Mouse (Mus musculus) heart, embryonic 11.5 days (tissue): ENCODE measurements around the gene Ghrhr. TPM values are rescaled to one million over a fixed set of nuclear protein-coding genes. Genes with fewer than 3 reads are reported as not detected.

Experiments used
- ATAC-seq: fragments of 200-750 bp; cut with Nextera tagmentation; replicated peaks from 2 replicates; pipeline ENCODE4 v1.8.0; 2017; ENCODE audit warnings: moderate library complexity; ENCODE audit not compliant: insufficient number of reproducible peaks, low FRiP score, low TSS enrichment
- H3K27ac ChIP-seq: fragments of 300-500 bp; sonication (generic); 2 replicates; pipeline ENCODE4 v1.5.1; 2014; ENCODE audit warnings: mild to moderate bottlenecking, low read depth, low read length
- H3K27me3 ChIP-seq: fragments of 300-500 bp; sonication (generic); 2 replicates; pipeline ENCODE4 v1.6.1; 2014; ENCODE audit warnings: mild to moderate bottlenecking, low read length, mixed read lengths; ENCODE audit not compliant: control insufficient read depth, insufficient read depth
- H3K36me3 ChIP-seq: fragments of 300-500 bp; sonication (generic); 2 replicates; pipeline ENCODE4 v1.6.1; 2014; ENCODE audit warnings: mild to moderate bottlenecking, low read length, moderate library complexity, mixed read lengths; ENCODE audit not compliant: control insufficient read depth, insufficient read depth
- H3K4me1 ChIP-seq: fragments of 300-500 bp; sonication (generic); 2 replicates; pipeline ENCODE4 v1.6.1; 2014; ENCODE audit warnings: low read length; ENCODE audit not compliant: control insufficient read depth, insufficient read depth
- H3K4me2 ChIP-seq: fragments of 300-500 bp; sonication (generic); 2 replicates; pipeline ENCODE4 v1.6.1; 2014; ENCODE audit warnings: mild to moderate bottlenecking, moderate library complexity
- H3K4me3 ChIP-seq: fragments of 300-500 bp; sonication (generic); 2 replicates; pipeline ENCODE4 v1.5.1; 2014; ENCODE audit warnings: low read depth, low read length
- H3K9ac ChIP-seq: fragments of 300-500 bp; sonication (generic); 2 replicates; pipeline ENCODE4 v1.6.1; 2014; ENCODE audit warnings: mild to moderate bottlenecking, low read depth, low read length, moderate library complexity
- H3K9me3 ChIP-seq: fragments of 300-500 bp; sonication (generic); replicated peaks from 2 replicates; pipeline ENCODE4 v1.6.1; 2016; ENCODE audit warnings: low read length; ENCODE audit not compliant: control insufficient read depth
- WGBS: fragments of 180-500 bp; shearing (Covaris S2); extraction: QIAGEN DNeasy Blood & Tissue Kit; methylation state at CpG from one replicate; pipeline ENCODE4 v1.1.7; 2014; ENCODE audit not compliant: insufficient replicate concordance; 5-methylcytosine and 5-hydroxymethylcytosine counted together
- polyA plus RNA-seq: library from polyadenylated mRNA; unstranded; fragments of >200 nt; fragmentation: Nextera tagmentation; extraction: Ambion mirVana; gene quantifications from 2 replicates; pipeline ENCODE4 v1.2.1, GENCODE M21; 2014

The Ghrhr gene
- polyA plus RNA-seq, 1 experiment from 2014 or later = not detected

DNA sequence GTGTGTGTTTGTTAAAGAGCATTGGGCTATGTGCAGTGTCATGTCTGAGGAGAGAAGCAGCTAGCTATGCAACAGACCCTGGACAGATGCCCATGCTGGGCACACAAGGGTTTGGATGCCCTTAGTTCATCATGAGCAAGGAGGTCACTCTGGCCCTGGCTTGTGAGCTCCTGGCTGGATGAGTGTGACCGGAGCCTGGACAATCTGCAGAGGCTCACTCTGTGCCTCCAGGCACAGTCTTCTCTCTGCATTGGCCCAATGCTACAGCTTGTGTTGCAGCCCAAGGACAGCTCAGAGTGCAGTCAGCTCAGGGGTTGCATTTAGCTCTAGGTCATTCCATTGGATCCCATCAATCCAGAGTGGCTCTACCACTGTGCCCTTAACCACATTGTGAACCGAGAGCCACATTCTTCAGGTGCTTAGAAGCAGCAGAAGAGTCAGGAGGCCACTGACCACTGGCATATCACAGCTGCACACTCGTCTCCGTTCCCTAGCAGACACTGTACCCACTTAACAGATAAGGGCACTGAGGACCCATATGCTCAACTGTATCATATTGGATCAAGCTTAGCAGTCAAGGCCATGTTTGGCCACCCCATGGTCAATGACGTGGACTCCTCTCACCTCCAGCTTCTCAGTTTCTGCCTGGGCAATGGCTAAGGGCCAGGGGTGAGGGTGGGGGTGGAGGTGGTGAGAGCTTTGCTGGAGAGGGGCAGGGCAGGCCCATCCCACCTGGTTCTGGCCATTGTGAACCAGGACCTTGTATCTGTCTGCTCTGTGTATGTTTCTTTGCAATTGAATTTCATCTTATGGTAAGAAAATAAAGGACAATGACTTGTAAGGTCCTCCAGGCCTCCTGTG, 28.2 kb upstream of the Ghrhr start:
- H3K36me3 ChIP-seq = no peaks in the 10 kb centered on the region
- H3K4me2 ChIP-seq = no peak overlapping the region
- H3K9ac ChIP-seq = no peak overlapping the region
- no peaks in the 10 kb centered on the region for H3K9me3 ChIP-seq
- 70% methylated on average over 5 of the region's 5 CpGs for WGBS
- no peak for ATAC-seq
- H3K4me3 ChIP-seq = no peak overlapping the region
- H3K27ac ChIP-seq = no peak overlapping the region
- 0 out of 2 replicates have a peak, but pooled peaks cover 5% of the 10 kb centered on the region for H3K4me1 ChIP-seq
- peaks cover 3% of the 10 kb centered on the region; the same call in 1 of the 2 replicates for H3K27me3 ChIP-seq

DNA sequence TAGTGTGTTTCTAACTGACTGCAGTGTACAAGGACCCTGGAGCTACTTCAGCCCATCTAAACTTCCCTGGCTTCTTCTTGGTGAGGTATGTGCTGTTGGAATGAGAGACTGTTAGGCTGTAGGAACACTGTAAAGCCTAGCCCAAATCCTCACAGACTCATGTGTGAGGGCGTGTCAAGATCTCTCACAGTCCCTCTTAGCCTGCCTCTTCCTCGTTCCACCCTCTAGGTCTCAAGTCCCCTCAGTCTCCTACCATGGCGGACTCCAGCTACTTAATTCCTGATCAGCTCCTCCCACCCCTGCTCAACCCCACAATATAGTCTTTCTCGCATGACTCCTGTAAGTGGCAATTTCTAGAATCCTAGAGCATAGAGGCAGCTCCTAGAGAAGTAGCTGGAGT, 26.9 kb upstream of the Ghrhr start:
- WGBS = 74% methylated on average over 4 of the region's 4 CpGs
- Histone ChIP-seq H3K27me3 (no peaks in the 10 kb centered on the region), H3K4me2 (no peak overlapping the region), H3K4me3 (no peak overlapping the region), H3K36me3 (no peaks in the 10 kb centered on the region), H3K9me3 (no peaks in the 10 kb centered on the region), H3K4me1 (0 out of 2 replicates have a peak, but pooled peaks cover 3% of the 10 kb centered on the region), H3K9ac (no peak overlapping the region), H3K27ac (no peak overlapping the region)
- ATAC-seq = no peak

DNA sequence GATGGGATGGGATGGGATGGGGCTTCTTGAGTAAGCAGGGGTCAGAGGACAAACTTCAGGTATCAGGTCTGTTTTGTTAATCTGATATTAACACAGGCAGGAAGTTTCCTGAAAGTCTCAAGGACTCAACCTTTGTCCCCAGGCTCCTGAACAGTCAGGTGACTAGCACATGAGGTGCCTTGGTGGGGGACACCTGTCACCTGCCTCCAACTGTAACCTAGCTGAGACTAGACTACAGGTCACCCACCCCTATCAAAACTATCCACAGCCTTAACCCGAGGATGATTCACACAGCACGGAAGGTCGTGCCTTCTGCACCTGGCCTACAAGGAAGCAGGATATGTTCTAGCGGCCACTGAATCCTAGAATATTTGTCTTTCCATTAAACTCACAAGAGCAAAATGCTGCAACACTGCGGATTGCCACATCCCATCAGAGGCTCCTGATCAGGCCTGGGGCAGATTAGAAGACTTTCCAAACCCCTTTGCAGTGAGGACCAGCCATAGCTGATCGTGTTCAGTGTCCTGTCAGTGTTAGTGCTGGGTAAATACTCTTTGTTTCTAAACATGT, 25.6 kb upstream of the Ghrhr start:
- Histone ChIP-seq H3K27ac (no peak overlapping the region), H3K9ac (no peak overlapping the region), H3K4me3 (no peak overlapping the region), H3K4me1 (no peaks in the 10 kb centered on the region), H3K36me3 (no peaks in the 10 kb centered on the region), H3K27me3 (peaks cover 4% of the 10 kb centered on the region; the same call in 1 of the 2 replicates), H3K4me2 (no peak overlapping the region), H3K9me3 (no peaks in the 10 kb centered on the region)
- WGBS = 80% methylated on average over 6 of the region's 6 CpGs
- no peak for ATAC-seq

- ATAC-seq = no peak
- WGBS = 71% methylated on average over 7 of the region's 7 CpGs
- no peak overlapping the region for H3K4me3 ChIP-seq
- no peak overlapping the region for H3K27ac ChIP-seq
- no peak overlapping the region for H3K9ac ChIP-seq
- peaks cover 4% of the 10 kb centered on the region; the same call in 1 of the 2 replicates for H3K27me3 ChIP-seq
- no peaks in the 10 kb centered on the region for H3K36me3 ChIP-seq
- H3K4me1 ChIP-seq = no peaks in the 10 kb centered on the region
- H3K4me2 ChIP-seq = no peak overlapping the region
- no peaks in the 10 kb centered on the region for H3K9me3 ChIP-seq
Observed at GRCm38 (mm10) chr6:55351712-55352111, 24.4 kb upstream of the Ghrhr start.

- peaks cover 4% of the 10 kb centered on the region; the same call in 1 of the 2 replicates for H3K27me3 ChIP-seq
- WGBS = 74% methylated on average over 12 of the region's 12 CpGs
- no peak for ATAC-seq
Observed at GRCm38 (mm10) chr6:55353711-55354445, 22.2 kb upstream of the Ghrhr start.

DNA sequence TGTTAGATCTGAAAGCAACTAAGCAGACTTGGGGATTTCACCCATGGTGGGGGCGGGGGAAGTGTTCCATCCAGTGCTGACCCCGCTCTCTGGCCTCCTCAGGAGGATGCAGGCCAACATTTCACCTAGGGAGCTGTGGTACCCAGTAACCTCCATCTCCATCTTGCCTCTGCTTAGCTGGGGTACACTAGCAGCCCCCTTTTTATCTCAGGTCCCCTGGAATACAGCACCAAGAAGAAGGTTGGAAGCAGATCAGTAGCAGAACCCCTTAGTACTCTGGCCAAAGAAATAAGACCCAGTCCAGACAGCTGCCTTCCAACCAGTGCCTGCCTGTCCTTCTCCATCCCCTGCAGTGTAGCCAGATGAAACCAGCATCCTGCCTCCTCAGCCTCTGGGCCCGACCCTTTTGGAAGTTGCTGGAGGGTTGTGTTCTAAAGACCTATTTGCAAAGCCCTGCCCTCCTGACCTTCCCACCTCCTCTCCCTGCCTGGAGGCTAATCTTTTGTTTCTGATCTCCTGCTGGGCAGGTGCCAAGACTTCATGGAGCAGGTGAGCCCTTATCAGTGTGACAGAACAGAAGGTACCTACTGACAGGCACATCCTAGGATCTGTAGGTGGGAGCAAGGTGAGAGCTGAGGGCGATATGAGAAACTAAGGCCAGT, 21.5 kb upstream of the Ghrhr start:
- no peak overlapping the region for H3K4me3 ChIP-seq

More at GRCm38 (mm10) chr6:55353711-55354445, 22.2 kb upstream of the Ghrhr start:
- Histone ChIP-seq H3K4me3 (no peak overlapping the region), H3K36me3 (no peaks in the 10 kb centered on the region), H3K9me3 (no peaks in the 10 kb centered on the region), H3K27ac (no peak overlapping the region), H3K4me1 (no peaks in the 10 kb centered on the region), H3K4me2 (no peak overlapping the region), H3K9ac (no peak overlapping the region)

DNA sequence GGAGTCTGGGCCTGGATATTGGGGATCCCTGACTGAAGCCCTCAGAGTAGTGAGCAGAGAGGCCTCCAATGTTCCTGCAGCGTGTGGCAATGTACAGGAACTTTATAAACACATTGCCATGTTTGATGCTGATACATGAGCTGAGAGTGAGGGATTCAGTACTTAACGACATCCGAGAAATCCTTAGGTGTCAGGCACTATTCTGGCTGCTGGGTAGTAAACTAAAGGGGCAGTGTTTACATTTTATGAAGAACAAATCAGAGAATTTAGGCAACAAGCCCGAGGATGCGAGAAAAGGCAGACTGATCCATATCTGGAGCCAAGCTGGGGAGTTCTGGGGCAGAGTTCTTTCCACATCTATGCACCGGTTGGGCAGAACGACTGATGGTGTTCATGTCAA, 20.5 kb upstream of the Ghrhr start:
- no peak for ATAC-seq
- Histone ChIP-seq H3K36me3 (no peaks in the 10 kb centered on the region), H3K4me1 (no peaks in the 10 kb centered on the region), H3K9me3 (no peaks in the 10 kb centered on the region), H3K9ac (no peak overlapping the region), H3K4me3 (no peak overlapping the region), H3K4me2 (no peak overlapping the region), H3K27me3 (peaks cover 4% of the 10 kb centered on the region), H3K27ac (no peak overlapping the region)
- WGBS = 70% methylated on average over 7 of the region's 7 CpGs

More for the DNA sequence above, 21.5 kb upstream of the Ghrhr start:
- Histone ChIP-seq H3K9ac (no peak overlapping the region), H3K36me3 (no peaks in the 10 kb centered on the region), H3K4me2 (no peak overlapping the region), H3K9me3 (no peaks in the 10 kb centered on the region), H3K27me3 (peaks cover 4% of the 10 kb centered on the region; the same call in 1 of the 2 replicates), H3K4me1 (no peaks in the 10 kb centered on the region), H3K27ac (no peak overlapping the region)
- 68% methylated on average over 4 of the region's 4 CpGs for WGBS
- ATAC-seq = no peak

- Histone ChIP-seq H3K27ac (no peak overlapping the region), H3K27me3 (peaks cover 4% of the 10 kb centered on the region), H3K4me3 (no peak overlapping the region), H3K4me2 (no peak overlapping the region), H3K36me3 (no peaks in the 10 kb centered on the region), H3K4me1 (no peaks in the 10 kb centered on the region), H3K9ac (no peak overlapping the region), H3K9me3 (no peaks in the 10 kb centered on the region)
- 25% methylated on average over 5 of the region's 5 CpGs for WGBS
- no peak for ATAC-seq
Observed at GRCm38 (mm10) chr6:55356017-55356703, 19.9 kb upstream of the Ghrhr start.
